Mouse (Mus musculus) ES-Bruce4 (cell line): Measurements from ENCODE around the gene Acot12. TPM values are rescaled to one million over a fixed set of nuclear protein-coding genes. Genes with fewer than 3 reads are reported as not detected.

Experiments
- H3K27ac ChIP-seq: 2 replicates; pipeline ENCODE4 v1.5.1; 2012; ENCODE audit warnings: low read length, inconsistent platforms; ENCODE audit not compliant: insufficient read depth
- H3K27me3 ChIP-seq: 2 replicates; pipeline ENCODE4 v1.6.1; 2012; ENCODE audit warnings: mild to moderate bottlenecking, low read length, inconsistent platforms; ENCODE audit not compliant: control insufficient read depth, poor library complexity, insufficient read depth, severe bottlenecking
- H3K36me3 ChIP-seq: 2 replicates; pipeline ENCODE4 v1.6.1; 2012; ENCODE audit warnings: inconsistent platforms, mild to moderate bottlenecking, low read length, moderate library complexity; ENCODE audit not compliant: control insufficient read depth, poor library complexity, insufficient read depth, severe bottlenecking
- H3K4me1 ChIP-seq: one replicate; pipeline ENCODE4 v1.8.1; 2011; ENCODE audit warnings: low read length; ENCODE audit not compliant: control insufficient read depth, insufficient read depth
- H3K4me3 ChIP-seq: 2 replicates; pipeline ENCODE4 v1.5.1; 2011; ENCODE audit warnings: low read depth, mild to moderate bottlenecking, low read length
- H3K9ac ChIP-seq: 2 replicates; pipeline ENCODE4 v1.6.1; 2012; ENCODE audit warnings: low read depth, mild to moderate bottlenecking, inconsistent platforms; ENCODE audit not compliant: poor library complexity, severe bottlenecking
- H3K9me3 ChIP-seq: replicated peaks from 2 replicates; pipeline ENCODE4 v1.6.1; 2012; ENCODE audit warnings: mild to moderate bottlenecking, low read length, inconsistent platforms; ENCODE audit not compliant: control insufficient read depth, poor library complexity, insufficient read depth, severe bottlenecking
- CTCF ChIP-seq: IDR thresholded peaks from one replicate; pipeline ENCODE4 v1.8.1; 2011; ENCODE audit warnings: low read depth, low read length
- EP300 ChIP-seq: IDR thresholded peaks from 2 replicates; pipeline ENCODE4 v1.6.1; 2011; ENCODE audit warnings: low read depth, low read length; ENCODE audit not compliant: insufficient read depth
- POLR2A ChIP-seq: IDR thresholded peaks from one replicate; pipeline ENCODE4 v1.8.1; 2011; ENCODE audit warnings: low read length; ENCODE audit not compliant: insufficient read depth
- polyA plus RNA-seq: library from polyadenylated mRNA; stranded (reverse); fragments of >200 nt; gene quantifications from 2 replicates; pipeline ENCODE4 v1.2.4, GENCODE M21; 2011; ENCODE audit warnings: low read depth; ENCODE audit not compliant: missing spikeins, insufficient read depth, insufficient read length

Acot12 gene
- polyA plus RNA-seq, 1 experiment = not detected

GRCm38 (mm10) chr13:91795593-91795992 is 54.3 kb downstream of the Acot12 start:
- TF ChIP-seq POLR2A (no peak), EP300 (no peak), CTCF (no peak)
- no peak overlapping the region for H3K27ac ChIP-seq
- no peaks in the 10 kb centered on the region for H3K4me1 ChIP-seq
- H3K9me3 ChIP-seq = no peaks in the 10 kb centered on the region
- peaks cover 27% of the 10 kb centered on the region for H3K36me3 ChIP-seq
- H3K27me3 ChIP-seq = no peaks in the 10 kb centered on the region
- H3K9ac ChIP-seq = no peak overlapping the region
- H3K4me3 ChIP-seq = no peak overlapping the region

GRCm38 (mm10) chr13:91796003-91796402 is 54.7 kb downstream of the Acot12 start:
- H3K9ac ChIP-seq = no peak overlapping the region
- H3K4me1 ChIP-seq = no peaks in the 10 kb centered on the region
- no peaks in the 10 kb centered on the region for H3K9me3 ChIP-seq
- no peaks in the 10 kb centered on the region for H3K27me3 ChIP-seq
- H3K36me3 ChIP-seq = peaks cover 29% of the 10 kb centered on the region
- no peak for TF ChIP-seq CTCF
- no peak for TF ChIP-seq POLR2A
- TF ChIP-seq EP300 = no peak
- H3K4me3 ChIP-seq = no peak overlapping the region
- no peak overlapping the region for H3K27ac ChIP-seq

- Histone ChIP-seq H3K27ac (no peak overlapping the region), H3K27me3 (no peaks in the 10 kb centered on the region), H3K4me1 (no peaks in the 10 kb centered on the region), H3K36me3 (peaks cover 36% of the 10 kb centered on the region), H3K9me3 (no peaks in the 10 kb centered on the region), H3K4me3 (no peak overlapping the region), H3K9ac (no peak overlapping the region)
- TF ChIP-seq POLR2A = no peak
- no peak for TF ChIP-seq CTCF
- no peak for TF ChIP-seq EP300
Measured at GRCm38 (mm10) chr13:91796916-91797315, 55.6 kb downstream of the Acot12 start.

GRCm38 (mm10) chr13:91797442-91797841 is 56.1 kb downstream of the Acot12 start:
- TF ChIP-seq CTCF = no peak
- no peak for TF ChIP-seq POLR2A
- no peak for TF ChIP-seq EP300
- Histone ChIP-seq H3K27ac (no peak overlapping the region), H3K9ac (no peak overlapping the region), H3K27me3 (no peaks in the 10 kb centered on the region), H3K4me1 (no peaks in the 10 kb centered on the region), H3K36me3 (peaks cover 36% of the 10 kb centered on the region), H3K9me3 (no peaks in the 10 kb centered on the region), H3K4me3 (no peak overlapping the region)

- Histone ChIP-seq H3K27me3 (no peaks in the 10 kb centered on the region), H3K9ac (no peak overlapping the region), H3K4me1 (no peaks in the 10 kb centered on the region), H3K36me3 (peaks cover 48% of the 10 kb centered on the region), H3K4me3 (no peak overlapping the region), H3K9me3 (no peaks in the 10 kb centered on the region), H3K27ac (no peak overlapping the region)
- TF ChIP-seq EP300 = no peak
- TF ChIP-seq POLR2A = no peak
- TF ChIP-seq CTCF = no peak
Measured at GRCm38 (mm10) chr13:91801726-91802125, 60.4 kb downstream of the Acot12 start.

- Histone ChIP-seq H3K27me3 (no peaks in the 10 kb centered on the region), H3K36me3 (peaks cover 12% of the 10 kb centered on the region), H3K27ac (peak within 1 kb of the TSS; percentile 16; the same call in 1 of the 2 replicates), H3K4me1 (no peaks in the 10 kb centered on the region), H3K9ac (peak within 1 kb of the TSS; percentile 88), H3K4me3 (peak within 1 kb of the TSS; percentile 83), H3K9me3 (no peaks in the 10 kb centered on the region)
- TF ChIP-seq POLR2A (peak; percentile 64), CTCF (no peak)
Measured at GRCm38 (mm10) chr13:91807155-91807839, 66.0 kb downstream of the Acot12 start, which contains the start of gene Zcchc9. Zcchc9 (minus strand) TSS chr13:91807705.
